Mouse (Mus musculus) midbrain, embryonic 15.5 days (tissue): ENCODE measurements around the gene Lrrc38. TPM values are rescaled to one million over a fixed set of nuclear protein-coding genes. Genes with fewer than 3 reads are reported as not detected.

Experiments
- ATAC-seq: fragments of 200-750 bp; cut with Nextera tagmentation; replicated peaks from 2 replicates; pipeline ENCODE4 v1.8.0; 2017; ENCODE audit warnings: moderate TSS enrichment
- H3K27ac ChIP-seq: fragments of 300-500 bp; sonication (generic); 2 replicates; pipeline ENCODE4 v1.5.1; 2015; ENCODE audit warnings: mild to moderate bottlenecking, inconsistent platforms
- H3K27me3 ChIP-seq: fragments of 300-500 bp; sonication (generic); replicated peaks from 2 replicates; pipeline ENCODE4 v1.6.1; 2015; ENCODE audit warnings: inconsistent platforms
- H3K36me3 ChIP-seq: fragments of 300-500 bp; sonication (generic); replicated peaks from 2 replicates; pipeline ENCODE4 v1.6.1; 2015; ENCODE audit warnings: inconsistent platforms
- H3K4me1 ChIP-seq: fragments of 300-500 bp; sonication (generic); 2 replicates; pipeline ENCODE4 v1.6.1; 2015; ENCODE audit warnings: inconsistent platforms
- H3K4me2 ChIP-seq: fragments of 300-500 bp; sonication (generic); 2 replicates; pipeline ENCODE4 v1.6.1; 2015; ENCODE audit warnings: inconsistent platforms, mild to moderate bottlenecking, moderate library complexity
- H3K4me3 ChIP-seq: fragments of 300-500 bp; sonication (generic); 2 replicates; pipeline ENCODE4 v1.5.1; 2015; ENCODE audit warnings: mild to moderate bottlenecking, inconsistent platforms
- H3K9ac ChIP-seq: fragments of 300-500 bp; sonication (generic); 2 replicates; pipeline ENCODE4 v1.6.1; 2015; ENCODE audit warnings: mild to moderate bottlenecking, inconsistent platforms
- H3K9me3 ChIP-seq: fragments of 300-500 bp; sonication (generic); 2 replicates; pipeline ENCODE4 v1.6.1; 2016; ENCODE audit warnings: inconsistent platforms
- WGBS: fragments of 180-500 bp; shearing (Covaris S2); methylation state at CpG from one replicate; pipeline ENCODE4 v1.1.7; 2015; ENCODE audit warnings: mixed read lengths; 5-methylcytosine and 5-hydroxymethylcytosine counted together
- polyA plus RNA-seq: library from polyadenylated mRNA; unstranded; fragments of >200 nt; fragmentation: Nextera tagmentation; extraction: Ambion mirVana; gene quantifications from 2 replicates; pipeline ENCODE4 v1.2.1, GENCODE M21; 2015

The Lrrc38 gene
- polyA plus RNA-seq, 1 experiment from 2014 or later = 0.27 TPM

GRCm38 (mm10) chr4:143366415-143367041 is 17.0 kb downstream of the Lrrc38 start:
- peak overlapping the region; percentile 22 for H3K4me2 ChIP-seq
- H3K9ac ChIP-seq = no peak overlapping the region
- no peak overlapping the region for H3K4me3 ChIP-seq
- peaks cover 7% of the 10 kb centered on the region for H3K4me1 ChIP-seq
- no peaks in the 10 kb centered on the region for H3K36me3 ChIP-seq
- H3K9me3 ChIP-seq = no peaks in the 10 kb centered on the region
- ATAC-seq = 0 out of 2 replicates have a peak, but pooled peaks have one; percentile 58
- no peaks in the 10 kb centered on the region for H3K27me3 ChIP-seq
- peak overlapping the region; percentile 40 for H3K27ac ChIP-seq
- WGBS = 12% methylated on average over 15 of the region's 15 CpGs

- H3K4me1 ChIP-seq = peaks cover 26% of the 10 kb centered on the region
- H3K4me2 ChIP-seq = peak overlapping the region; percentile 28
- 14% methylated on average over 7 of the region's 7 CpGs for WGBS
- peak overlapping the region; percentile 41; the same call in 1 of the 2 replicates for H3K27ac ChIP-seq
- H3K9ac ChIP-seq = no peak overlapping the region
- no peaks in the 10 kb centered on the region for H3K36me3 ChIP-seq
- H3K4me3 ChIP-seq = no peak overlapping the region
- no peaks in the 10 kb centered on the region for H3K9me3 ChIP-seq
- peak; percentile 54 for ATAC-seq
- no peaks in the 10 kb centered on the region for H3K27me3 ChIP-seq
Measured at GRCm38 (mm10) chr4:143379480-143379879, 29.9 kb downstream of the Lrrc38 start.

- H3K27ac ChIP-seq = peak overlapping the region; percentile 41
- no peak overlapping the region for H3K4me3 ChIP-seq
- H3K9ac ChIP-seq = no peak overlapping the region
Measured at GRCm38 (mm10) chr4:143379931-143380715, 30.6 kb downstream of the Lrrc38 start.

GRCm38 (mm10) chr4:143380716-143381004 is 31.1 kb downstream of the Lrrc38 start:
- no peak for ATAC-seq
- WGBS = 2% methylated on average over 5 of the region's 5 CpGs

More at GRCm38 (mm10) chr4:143379931-143380715, 30.6 kb downstream of the Lrrc38 start:
- peaks cover 26% of the 10 kb centered on the region for H3K4me1 ChIP-seq
- ATAC-seq = peak; percentile 59
- no peaks in the 10 kb centered on the region for H3K9me3 ChIP-seq
- no peaks in the 10 kb centered on the region for H3K36me3 ChIP-seq
- WGBS = 11% methylated on average over 15 of the region's 15 CpGs
- H3K27me3 ChIP-seq = no peaks in the 10 kb centered on the region
- H3K4me2 ChIP-seq = peak overlapping the region; percentile 28

GRCm38 (mm10) chr4:143382163-143382562 is 32.6 kb downstream of the Lrrc38 start:
- no peak overlapping the region for H3K9ac ChIP-seq
- no peak for ATAC-seq
- no peak overlapping the region for H3K4me3 ChIP-seq
- H3K4me2 ChIP-seq = no peak overlapping the region
- H3K4me1 ChIP-seq = peaks cover 26% of the 10 kb centered on the region
- no peaks in the 10 kb centered on the region for H3K27me3 ChIP-seq
- 35% methylated on average over 3 of the region's 3 CpGs for WGBS
- H3K27ac ChIP-seq = no peak overlapping the region
- H3K36me3 ChIP-seq = no peaks in the 10 kb centered on the region
- H3K9me3 ChIP-seq = no peaks in the 10 kb centered on the region

More at GRCm38 (mm10) chr4:143380716-143381004, 31.1 kb downstream of the Lrrc38 start:
- Histone ChIP-seq H3K9ac (no peak overlapping the region), H3K4me2 (no peak overlapping the region), H3K9me3 (no peaks in the 10 kb centered on the region), H3K27ac (no peak overlapping the region), H3K4me3 (no peak overlapping the region), H3K27me3 (no peaks in the 10 kb centered on the region), H3K4me1 (peaks cover 26% of the 10 kb centered on the region), H3K36me3 (no peaks in the 10 kb centered on the region)

- H3K9ac ChIP-seq = no peak overlapping the region
- no peaks in the 10 kb centered on the region for H3K27me3 ChIP-seq
- H3K4me2 ChIP-seq = no peak overlapping the region
- WGBS = 40% methylated on average over 4 of the region's 4 CpGs
- no peak overlapping the region for H3K4me3 ChIP-seq
- no peaks in the 10 kb centered on the region for H3K9me3 ChIP-seq
- peaks cover 26% of the 10 kb centered on the region for H3K4me1 ChIP-seq
- no peak for ATAC-seq
- H3K36me3 ChIP-seq = no peaks in the 10 kb centered on the region
- no peak overlapping the region for H3K27ac ChIP-seq
Measured at GRCm38 (mm10) chr4:143383646-143384045, 34.1 kb downstream of the Lrrc38 start.

- H3K36me3 ChIP-seq = no peaks in the 10 kb centered on the region
- no peaks in the 10 kb centered on the region for H3K27me3 ChIP-seq
- no peak overlapping the region for H3K27ac ChIP-seq
- H3K4me3 ChIP-seq = peak overlapping the region; percentile 37
- H3K4me1 ChIP-seq = peaks cover 3% of the 10 kb centered on the region; the same call in 1 of the 2 replicates
- H3K9me3 ChIP-seq = no peaks in the 10 kb centered on the region
- 10% methylated on average over 36 of the region's 43 CpGs for WGBS
- peak overlapping the region; percentile 27; the same call in 1 of the 2 replicates for H3K9ac ChIP-seq
- peak overlapping the region; percentile 66 for H3K4me2 ChIP-seq
- peak; percentile 88 for ATAC-seq
Measured at GRCm38 (mm10) chr4:143388955-143389702, 39.6 kb downstream of the Lrrc38 start.

GRCm38 (mm10) chr4:143394181-143394580 is 44.6 kb downstream of the Lrrc38 start, which contains the start of gene Pramel1:
TSS of gene Pramel1 (plus strand) at chr4:143394428.
- Histone ChIP-seq H3K9me3 (no peaks in the 10 kb centered on the region), H3K9ac (no peak within 1 kb of the TSS), H3K27ac (no peak within 1 kb of the TSS), H3K4me3 (no peak within 1 kb of the TSS), H3K27me3 (no peaks in the 10 kb centered on the region), H3K4me1 (no peaks in the 10 kb centered on the region), H3K36me3 (no peaks in the 10 kb centered on the region), H3K4me2 (no peak within 1 kb of the TSS)
- no peak for ATAC-seq
- 82% methylated on average over 26 of the region's 26 CpGs for WGBS

GRCm38 (mm10) chr4:143411566-143412218 is 62.1 kb downstream of the Lrrc38 start:
- Histone ChIP-seq H3K4me1 (peaks cover 6% of the 10 kb centered on the region), H3K9me3 (no peaks in the 10 kb centered on the region), H3K9ac (peak overlapping the region; percentile 56; the same call in 1 of the 2 replicates), H3K27me3 (no peaks in the 10 kb centered on the region), H3K27ac (peak overlapping the region; percentile 91), H3K4me3 (peak overlapping the region; percentile 54), H3K36me3 (peaks cover 11% of the 10 kb centered on the region; the same call in 1 of the 2 replicates), H3K4me2 (peak overlapping the region; percentile 60)
- peak; percentile 32 for ATAC-seq
- 69% methylated on average over 5 of the region's 5 CpGs for WGBS

GRCm38 (mm10) chr4:143412219-143413092 is 62.9 kb downstream of the Lrrc38 start, which contains the start of gene Pramef8:
TSS of gene Pramef8 (plus strand) at chr4:143412426.
- H3K27me3 ChIP-seq = no peaks in the 10 kb centered on the region
- peaks cover 6% of the 10 kb centered on the region for H3K4me1 ChIP-seq
- under 1% methylated on average over 50 of the region's 50 CpGs for WGBS
- H3K4me2 ChIP-seq = peak within 1 kb of the TSS; percentile 60
- ATAC-seq = peak; percentile 95
- peak within 1 kb of the TSS; percentile 54 for H3K4me3 ChIP-seq
- H3K9ac ChIP-seq = peak within 1 kb of the TSS; percentile 56
- H3K36me3 ChIP-seq = peaks cover 18% of the 10 kb centered on the region
- H3K9me3 ChIP-seq = no peaks in the 10 kb centered on the region
- peak within 1 kb of the TSS; percentile 91 for H3K27ac ChIP-seq

- no peaks in the 10 kb centered on the region for H3K9me3 ChIP-seq
- H3K4me1 ChIP-seq = peaks cover 6% of the 10 kb centered on the region
- no peak for ATAC-seq
- no peaks in the 10 kb centered on the region for H3K27me3 ChIP-seq
- peaks cover 29% of the 10 kb centered on the region for H3K36me3 ChIP-seq
- peak overlapping the region; percentile 60; the same call in 1 of the 2 replicates for H3K4me2 ChIP-seq
- 96% methylated on average over 1 of the region's 1 CpGs for WGBS
- no peak overlapping the region for H3K4me3 ChIP-seq
- H3K9ac ChIP-seq = no peak overlapping the region
- H3K27ac ChIP-seq = no peak overlapping the region
Measured at GRCm38 (mm10) chr4:143413621-143414020, 64.1 kb downstream of the Lrrc38 start.
